Mouse (Mus musculus) forebrain, embryonic 12.5 days (tissue): ENCODE data around the gene Fer1l5. TPM values are rescaled to one million over a fixed set of nuclear protein-coding genes. Genes with fewer than 3 reads are reported as not detected.
A peak's percentile ranks its signal among the peaks of the same experiment; 100 is the strongest.

Source experiments
- ATAC-seq: fragments of 200-750 bp; cut with Nextera tagmentation; 2 replicates; pipeline ENCODE4 v1.8.0; 2017; ENCODE audit warnings: moderate TSS enrichment; ENCODE audit not compliant: low FRiP score
- H3K27ac ChIP-seq: fragments of 300-500 bp; sonication (generic); 2 replicates; pipeline ENCODE4 v1.5.1; 2016; ENCODE audit warnings: mild to moderate bottlenecking
- H3K27me3 ChIP-seq: fragments of 300-500 bp; sonication (generic); 2 replicates; pipeline ENCODE4 v1.6.1; 2016; ENCODE audit warnings: mild to moderate bottlenecking
- H3K36me3 ChIP-seq: fragments of 300-500 bp; sonication (generic); replicated peaks from 2 replicates; pipeline ENCODE4 v1.6.1; 2016; ENCODE audit warnings: mild to moderate bottlenecking
- H3K4me1 ChIP-seq: fragments of 300-500 bp; sonication (generic); 2 replicates; pipeline ENCODE4 v1.6.1; 2016
- H3K4me2 ChIP-seq: fragments of 300-500 bp; sonication (generic); 2 replicates; pipeline ENCODE4 v1.6.1; 2016; ENCODE audit warnings: mild to moderate bottlenecking, moderate library complexity
- H3K4me3 ChIP-seq: fragments of 300-500 bp; sonication (generic); replicated peaks from 2 replicates; pipeline ENCODE4 v1.5.1; 2016; ENCODE audit warnings: mild to moderate bottlenecking
- H3K9ac ChIP-seq: fragments of 300-500 bp; sonication (generic); 2 replicates; pipeline ENCODE4 v1.6.1; 2016; ENCODE audit warnings: mild to moderate bottlenecking
- H3K9me3 ChIP-seq: fragments of 300-500 bp; sonication (generic); 2 replicates; pipeline ENCODE4 v1.6.1; 2016
- WGBS: fragments of 180-500 bp; shearing (Covaris S2); methylation state at CpG from one replicate; pipeline ENCODE4 v1.1.7; 2016; 5-methylcytosine and 5-hydroxymethylcytosine counted together
- polyA plus RNA-seq: library from polyadenylated mRNA; unstranded; fragments of >200 nt; fragmentation: Nextera tagmentation; extraction: Ambion mirVana; gene quantifications from 2 replicates; pipeline ENCODE4 v1.2.1, GENCODE M21; 2016

Fer1l5 gene
- polyA plus RNA-seq, 1 experiment from 2014 or later = 2.0 TPM

GRCm38 (mm10) chr1:36368112-36368968 is 3.8 kb upstream of the Fer1l5 start:
- Histone ChIP-seq H3K9me3 (no peaks in the 10 kb centered on the region), H3K4me1 (peaks cover 11% of the 10 kb centered on the region), H3K27ac (peak overlapping the region; percentile 75; the same call in 1 of the 2 replicates), H3K9ac (peak overlapping the region; percentile 96), H3K27me3 (no peaks in the 10 kb centered on the region), H3K36me3 (peaks cover 25% of the 10 kb centered on the region), H3K4me3 (peak overlapping the region; percentile 95), H3K4me2 (peak overlapping the region; percentile 71)
- ATAC-seq = peak; percentile 90
- WGBS = 5% methylated on average over 51 of the region's 55 CpGs

GRCm38 (mm10) chr1:36368969-36369645 is 3.0 kb upstream of the Fer1l5 start, which contains the start of gene Kansl3:
Kansl3 (minus strand) TSS chr1:36369181.
- peak within 1 kb of the TSS; percentile 75; the same call in 1 of the 2 replicates for H3K27ac ChIP-seq
- 4% methylated on average over 61 of the region's 61 CpGs for WGBS
- no peaks in the 10 kb centered on the region for H3K9me3 ChIP-seq

GRCm38 (mm10) chr1:36370918-36371317 is 1.2 kb upstream of the Fer1l5 start:
- 88% methylated on average over 6 of the region's 6 CpGs for WGBS
- no peak overlapping the region for H3K27ac ChIP-seq
- peaks cover 2% of the 10 kb centered on the region for H3K36me3 ChIP-seq
- H3K27me3 ChIP-seq = no peaks in the 10 kb centered on the region
- no peak overlapping the region for H3K9ac ChIP-seq
- no peak for ATAC-seq
- no peak overlapping the region for H3K4me3 ChIP-seq
- H3K4me2 ChIP-seq = no peak overlapping the region
- peaks cover 11% of the 10 kb centered on the region for H3K4me1 ChIP-seq
- no peaks in the 10 kb centered on the region for H3K9me3 ChIP-seq

More at GRCm38 (mm10) chr1:36368969-36369645, 3.0 kb upstream of the Fer1l5 start, which contains the start of gene Kansl3:
- H3K27me3 ChIP-seq = no peaks in the 10 kb centered on the region
- ATAC-seq = peak; percentile 88
- peak within 1 kb of the TSS; percentile 96 for H3K9ac ChIP-seq
- peak within 1 kb of the TSS; percentile 95 for H3K4me3 ChIP-seq
- H3K4me2 ChIP-seq = peak within 1 kb of the TSS; percentile 71
- peaks cover 11% of the 10 kb centered on the region for H3K4me1 ChIP-seq
- H3K36me3 ChIP-seq = peaks cover 17% of the 10 kb centered on the region

GRCm38 (mm10) chr1:36378880-36379279 is 6.8 kb downstream of the Fer1l5 start:
- Histone ChIP-seq H3K4me1 (no peaks in the 10 kb centered on the region), H3K27ac (no peak overlapping the region)
- 86% methylated on average over 6 of the region's 6 CpGs for WGBS

GRCm38 (mm10) chr1:36379582-36379981 is 7.5 kb downstream of the Fer1l5 start:
- Histone ChIP-seq H3K27me3 (no peaks in the 10 kb centered on the region), H3K4me1 (no peaks in the 10 kb centered on the region), H3K27ac (no peak overlapping the region), H3K9me3 (no peaks in the 10 kb centered on the region), H3K4me3 (no peak overlapping the region), H3K9ac (no peak overlapping the region), H3K36me3 (no peaks in the 10 kb centered on the region), H3K4me2 (no peak overlapping the region)
- 71% methylated on average over 4 of the region's 4 CpGs for WGBS
- no peak for ATAC-seq

More at GRCm38 (mm10) chr1:36378880-36379279, 6.8 kb downstream of the Fer1l5 start:
- Histone ChIP-seq H3K36me3 (no peaks in the 10 kb centered on the region), H3K4me2 (no peak overlapping the region), H3K4me3 (no peak overlapping the region), H3K27me3 (no peaks in the 10 kb centered on the region), H3K9me3 (no peaks in the 10 kb centered on the region), H3K9ac (no peak overlapping the region)
- no peak for ATAC-seq

- Histone ChIP-seq H3K9me3 (no peaks in the 10 kb centered on the region), H3K36me3 (no peaks in the 10 kb centered on the region), H3K4me2 (no peak overlapping the region), H3K27ac (no peak overlapping the region), H3K4me1 (peaks cover 12% of the 10 kb centered on the region), H3K27me3 (no peaks in the 10 kb centered on the region), H3K9ac (no peak overlapping the region), H3K4me3 (no peak overlapping the region)
- no peak for ATAC-seq
- 31% methylated on average over 6 of the region's 6 CpGs for WGBS
Observed at GRCm38 (mm10) chr1:36397041-36397440, 24.9 kb downstream of the Fer1l5 start.

- Histone ChIP-seq H3K4me2 (no peak overlapping the region), H3K4me3 (no peak overlapping the region), H3K9me3 (no peaks in the 10 kb centered on the region), H3K27me3 (no peaks in the 10 kb centered on the region), H3K36me3 (no peaks in the 10 kb centered on the region), H3K4me1 (peaks cover 15% of the 10 kb centered on the region), H3K27ac (peak overlapping the region; percentile 73; the same call in 1 of the 2 replicates), H3K9ac (no peak overlapping the region)
- peak; percentile 83 for ATAC-seq
- 34% methylated on average over 4 of the region's 4 CpGs for WGBS
Observed at GRCm38 (mm10) chr1:36401509-36401908, 29.4 kb downstream of the Fer1l5 start.

GRCm38 (mm10) chr1:36404531-36404930 is 32.4 kb downstream of the Fer1l5 start:
- Histone ChIP-seq H3K4me1 (peaks cover 15% of the 10 kb centered on the region), H3K27me3 (no peaks in the 10 kb centered on the region), H3K9me3 (no peaks in the 10 kb centered on the region), H3K4me2 (no peak overlapping the region), H3K9ac (no peak overlapping the region), H3K36me3 (no peaks in the 10 kb centered on the region), H3K27ac (no peak overlapping the region), H3K4me3 (no peak overlapping the region)
- no peak for ATAC-seq
- WGBS = 88% methylated on average over 6 of the region's 6 CpGs

GRCm38 (mm10) chr1:36429511-36429910 is 57.4 kb downstream of the Fer1l5 start:
- Histone ChIP-seq H3K4me3 (no peak overlapping the region), H3K9me3 (no peaks in the 10 kb centered on the region), H3K9ac (no peak overlapping the region), H3K36me3 (peaks cover 91% of the 10 kb centered on the region), H3K4me1 (no peaks in the 10 kb centered on the region), H3K4me2 (no peak overlapping the region), H3K27me3 (no peaks in the 10 kb centered on the region), H3K27ac (no peak overlapping the region)
- no peak for ATAC-seq
- WGBS = 94% methylated on average over 2 of the region's 2 CpGs

GRCm38 (mm10) chr1:36432999-36433398 is 60.9 kb downstream of the Fer1l5 start:
- ATAC-seq = no peak
- peaks cover 89% of the 10 kb centered on the region for H3K36me3 ChIP-seq
- WGBS = 95% methylated on average over 4 of the region's 4 CpGs

GRCm38 (mm10) chr1:36433616-36434015 is 61.5 kb downstream of the Fer1l5 start:
- H3K4me2 ChIP-seq = no peak overlapping the region
- no peak overlapping the region for H3K4me3 ChIP-seq
- H3K36me3 ChIP-seq = peaks cover 89% of the 10 kb centered on the region
- no peak overlapping the region for H3K27ac ChIP-seq
- H3K9me3 ChIP-seq = no peaks in the 10 kb centered on the region
- 91% methylated on average over 3 of the region's 3 CpGs for WGBS
- ATAC-seq = no peak
- no peak overlapping the region for H3K9ac ChIP-seq
- no peaks in the 10 kb centered on the region for H3K27me3 ChIP-seq
- H3K4me1 ChIP-seq = no peaks in the 10 kb centered on the region

More at GRCm38 (mm10) chr1:36432999-36433398, 60.9 kb downstream of the Fer1l5 start:
- no peaks in the 10 kb centered on the region for H3K4me1 ChIP-seq
- H3K27me3 ChIP-seq = no peaks in the 10 kb centered on the region
- H3K27ac ChIP-seq = no peak overlapping the region
- no peak overlapping the region for H3K4me2 ChIP-seq
- H3K4me3 ChIP-seq = no peak overlapping the region
- no peaks in the 10 kb centered on the region for H3K9me3 ChIP-seq
- H3K9ac ChIP-seq = no peak overlapping the region

- no peaks in the 10 kb centered on the region for H3K27me3 ChIP-seq
- no peaks in the 10 kb centered on the region for H3K9me3 ChIP-seq
- 83% methylated on average over 4 of the region's 4 CpGs for WGBS
- H3K4me2 ChIP-seq = no peak overlapping the region
- peaks cover 90% of the 10 kb centered on the region for H3K36me3 ChIP-seq
- no peak for ATAC-seq
- no peaks in the 10 kb centered on the region for H3K4me1 ChIP-seq
- no peak overlapping the region for H3K4me3 ChIP-seq
- H3K9ac ChIP-seq = no peak overlapping the region
- H3K27ac ChIP-seq = no peak overlapping the region
Observed at GRCm38 (mm10) chr1:36435071-36435470, 63.0 kb downstream of the Fer1l5 start.
